In genomic region chr16:19010710-19011109, GRCm38 (mm10) we compare ENCODE assay signal across 24 mouse cellular contexts.
DNase-seq lines count a peak whose midpoint lies in the region; ATAC-seq and TF ChIP-seq lines count a peak whose summit lies in the region.
"Had no signal": no experiment of that assay in that cellular context is flagged by ENCODE, and none has a peak within 500 bp of the region (broad histone marks: within the 10 kb centered on the region; RNA-seq: fewer than 3 reads in every experiment).

No protein-coding gene starts in this region.

- in situ Hi-C loops in CH12.LX (cut with MboI; ENCODE audit: low pct_ligation_motif_present, low pct_unique_long_range_greater_than_20kb, low sequenced_read_pairs): no loop called here

- peak; percentile 89 for TF ChIP-seq EP300 in CH12.LX (IDR thresholded peaks at IDR 0.05; ENCODE audit: low read length)

- no peak for ATAC-seq in midbrain, embryonic 16.5 days
- ATAC-seq: CD4-positive, CD25-positive, alpha-beta regulatory T cell, adult 4 months; forebrain, embryonic 14.5 days; forebrain, embryonic 16.5 days had no signal

- no peak overlapping the region for H3K4me2 ChIP-seq in CH12.LX (ENCODE audit: insufficient read depth, low read depth, poor library complexity, severe bottlenecking)
- H3K4me2 ChIP-seq in midbrain, embryonic 16.5 days (ENCODE audit: low read length): no peak overlapping the region
- H3K4me2 ChIP-seq: embryonic facial prominence, embryonic 13.5 days; embryonic facial prominence, embryonic 15.5 days; forebrain, embryonic 12.5 days had no signal

- H3K9ac ChIP-seq in CH12.LX (ENCODE audit: insufficient read depth, low read depth): peak overlapping the region; percentile 76
- no peak overlapping the region for H3K9ac ChIP-seq in midbrain, embryonic 16.5 days (ENCODE audit: low read depth, low read length)
- H3K9ac ChIP-seq: embryonic facial prominence, embryonic 13.5 days; embryonic facial prominence, embryonic 15.5 days; forebrain, embryonic 12.5 days had no signal

- no peak for TF ChIP-seq CTCF in spleen, adult 2 months (IDR thresholded peaks at IDR 0.05; ENCODE audit: extremely low read depth, insufficient read depth, insufficient read length, insufficient replicate concordance)
- TF ChIP-seq CTCF in CH12.LX (conservative IDR thresholded peaks at IDR 0.05 in 1 of 2, IDR thresholded peaks at IDR 0.05 in 1 of 2; ENCODE audit: low read depth in 2 of 2, low read length in 2 of 2): no peak

- no peak for DNase-seq in spleen, adult 2 months (ENCODE audit: low read depth in 1 of 2, low spot score in 2 of 2)
- no peak for DNase-seq in spleen, postnatal 4 days (ENCODE audit: low spot score in 2 of 2)
- peak; percentile 87 for DNase-seq in A20 (ENCODE audit: low read depth, low spot score)
- DNase-seq in CH12.LX (ENCODE audit: extremely low read depth): peak; percentile 78
- no peak for DNase-seq in midbrain, embryonic 10.5 days (ENCODE audit: low spot score)
- DNase-seq: adrenal gland, adult 2 months; adrenal gland, postnatal 10 days; adrenal gland, postnatal 25 days; cerebellum, adult 11 months; cerebellum, adult 18-20 months; cerebellum, adult 8-10 months; cerebellum, adult 9-11 months; cerebellum, postnatal 14 days; cerebellum, postnatal 36 days; embryo, embryonic 11 days had no signal

- no peak for TF ChIP-seq RAD21 in CH12.LX (IDR thresholded peaks at IDR 0.05; ENCODE audit: low read depth, low read length)

- H3K36me3 ChIP-seq in spleen, adult 2 months (ENCODE audit: control insufficient read depth, insufficient read depth, low read length): no peaks in the 10 kb centered on the region
- peaks cover 0 to 63% of the 10 kb centered on the region in 2 experiments for H3K36me3 ChIP-seq in CH12.LX (replicated peaks in 1 of 2; ENCODE audit: control insufficient read depth in 1 of 2, insufficient read depth in 1 of 2, low read length in 1 of 2)
- no peaks in the 10 kb centered on the region for H3K36me3 ChIP-seq in midbrain, embryonic 16.5 days (ENCODE audit: control insufficient read depth, insufficient read depth, low read length)
- no peaks in the 10 kb centered on the region for H3K36me3 ChIP-seq in midbrain, embryonic 10.5 days
- H3K36me3 ChIP-seq: embryonic facial prominence, embryonic 13.5 days; embryonic facial prominence, embryonic 15.5 days; forebrain, embryonic 10.5 days; forebrain, embryonic 12.5 days had no signal

- peaks cover 12% of the 10 kb centered on the region for H3K4me1 ChIP-seq in spleen, adult 2 months (ENCODE audit: control insufficient read depth, insufficient read depth, insufficient read length)
- peaks cover 26 to 91% of the 10 kb centered on the region in 2 experiments for H3K4me1 ChIP-seq in CH12.LX (ENCODE audit: control insufficient read depth in 1 of 2, insufficient read depth in 2 of 2)
- no peaks in the 10 kb centered on the region for H3K4me1 ChIP-seq in midbrain, embryonic 16.5 days (ENCODE audit: control insufficient read depth, insufficient read depth, low read length)
- no peaks in the 10 kb centered on the region for H3K4me1 ChIP-seq in midbrain, embryonic 10.5 days
- H3K4me1 ChIP-seq: embryonic facial prominence, embryonic 13.5 days; embryonic facial prominence, embryonic 15.5 days; forebrain, embryonic 10.5 days; forebrain, embryonic 12.5 days had no signal

- peaks cover 8% of the 10 kb centered on the region; the same call in 1 of the 2 replicates for H3K79me2 ChIP-seq in CH12.LX (replicated peaks; ENCODE audit: control insufficient read depth, extremely low read depth, insufficient read depth, poor library complexity, severe bottlenecking)

- dilution Hi-C loops in CH12.LX (cut with MboI; ENCODE audit: extremely low pct_ligation_motif_present, extremely low pct_unique_long_range_greater_than_20kb, low sequenced_read_pairs): no loop called here

- peak overlapping the region; percentile 25; the same call in 1 of the 2 replicates for H3K27ac ChIP-seq in spleen, adult 2 months (ENCODE audit: insufficient read depth, low read length)
- peak overlapping the region; percentile 77 for H3K27ac ChIP-seq in CH12.LX (ENCODE audit: insufficient read depth, low read depth)
- H3K27ac ChIP-seq in midbrain, embryonic 16.5 days (ENCODE audit: low read length): no peak overlapping the region
- no peak overlapping the region for H3K27ac ChIP-seq in midbrain, embryonic 10.5 days (replicated peaks)
- H3K27ac ChIP-seq: embryonic facial prominence, embryonic 13.5 days; embryonic facial prominence, embryonic 15.5 days; forebrain, embryonic 10.5 days; forebrain, embryonic 12.5 days had no signal

- no peaks in the 10 kb centered on the region for H3K27me3 ChIP-seq in spleen, adult 2 months (ENCODE audit: control insufficient read depth, insufficient read depth, low read length)
- no peaks in the 10 kb centered on the region for H3K27me3 ChIP-seq in CH12.LX (replicated peaks)
- no peaks in the 10 kb centered on the region for H3K27me3 ChIP-seq in midbrain, embryonic 16.5 days (ENCODE audit: control insufficient read depth, insufficient read depth, low read depth, low read length)
- no peaks in the 10 kb centered on the region for H3K27me3 ChIP-seq in midbrain, embryonic 10.5 days (ENCODE audit: low read depth, poor library complexity, severe bottlenecking)
- H3K27me3 ChIP-seq: embryonic facial prominence, embryonic 13.5 days; embryonic facial prominence, embryonic 15.5 days; forebrain, embryonic 12.5 days had no signal

- no peak for TF ChIP-seq POLR2A in spleen, adult 2 months (IDR thresholded peaks at IDR 0.05; ENCODE audit: low read depth, low read length)
- peak; percentile 38; the same call in 1 of the 2 replicates for TF ChIP-seq POLR2A in CH12.LX (IDR thresholded peaks at IDR 0.05; ENCODE audit: low read depth, low read length)

- no peaks in the 10 kb centered on the region for H3K9me3 ChIP-seq in CH12.LX (replicated peaks; ENCODE audit: low read length)
- H3K9me3 ChIP-seq in midbrain, embryonic 16.5 days (replicated peaks; ENCODE audit: control insufficient read depth, low read length, poor library complexity, severe bottlenecking): no peaks in the 10 kb centered on the region
- H3K9me3 ChIP-seq in midbrain, embryonic 10.5 days (replicated peaks): no peaks in the 10 kb centered on the region
- H3K9me3 ChIP-seq: embryonic facial prominence, embryonic 13.5 days; embryonic facial prominence, embryonic 15.5 days; forebrain, embryonic 10.5 days; forebrain, embryonic 12.5 days had no signal

- 28% methylated on average over 2 of the region's 2 CpGs for WGBS in spleen, adult 2 months
- WGBS in midbrain, embryonic 16.5 days: 85% methylated on average over 2 of the region's 2 CpGs
- 79% methylated on average over 2 of the region's 2 CpGs for WGBS in midbrain, embryonic 10.5 days

- H3K4me3 ChIP-seq in spleen, adult 2 months (ENCODE audit: extremely low read depth, insufficient read depth, insufficient read length): no peak overlapping the region
- H3K4me3 ChIP-seq in CH12.LX (replicated peaks in 1 of 3; ENCODE audit: low read depth in 2 of 3, low read length in 2 of 3, poor library complexity in 1 of 3): no peak overlapping the region
- H3K4me3 ChIP-seq in midbrain, embryonic 16.5 days (ENCODE audit: low read depth, low read length): no peak overlapping the region
- H3K4me3 ChIP-seq in midbrain, embryonic 10.5 days: no peak overlapping the region
- H3K4me3 ChIP-seq: embryonic facial prominence, embryonic 13.5 days; embryonic facial prominence, embryonic 15.5 days; erythroblast, embryonic 14.5 days; forebrain, embryonic 10.5 days; forebrain, embryonic 12.5 days had no signal

TF ChIP-seq in CH12.LX, 34 proteins besides CTCF, POLR2A, EP300 and RAD21 (continues in another document):
- peak; percentile 34; the same call in 1 of the 2 replicates for TF ChIP-seq MAX (IDR thresholded peaks at IDR 0.05; ENCODE audit: low read length)
- TF ChIP-seq JUN (IDR thresholded peaks at IDR 0.05; ENCODE audit: insufficient read depth, low read depth, low read length): peak; percentile 41
- TF ChIP-seq NRF1 (IDR thresholded peaks at IDR 0.05; ENCODE audit: low read depth, low read length): no peak
- no peak for TF ChIP-seq PAX5 (IDR thresholded peaks at IDR 0.05; ENCODE audit: low read length)
- TF ChIP-seq POLR2AphosphoS2 (IDR thresholded peaks at IDR 0.05; ENCODE audit: low read depth, low read length): peak; percentile 57; the same call in 1 of the 2 replicates
- TF ChIP-seq TCF12 (IDR thresholded peaks at IDR 0.05; ENCODE audit: low read depth, low read length): peak; percentile 82
- no peak for TF ChIP-seq MAZ (IDR thresholded peaks at IDR 0.05; ENCODE audit: low read depth, low read length)
- peak; percentile 73 for TF ChIP-seq JUND (conservative IDR thresholded peaks at IDR 0.05; ENCODE audit: low read depth, low read length)
- no peak; the same call in 1 of the 2 replicates for TF ChIP-seq RCOR1 (conservative IDR thresholded peaks at IDR 0.05; ENCODE audit: low read depth, low read length)
- peak; percentile 82 for TF ChIP-seq CHD1 (IDR thresholded peaks at IDR 0.05; ENCODE audit: low read depth, low read length)
- peak; percentile 78 for TF ChIP-seq BHLHE40 (IDR thresholded peaks at IDR 0.05; ENCODE audit: low read depth, low read length)
- no peak for TF ChIP-seq ELF1 (IDR thresholded peaks at IDR 0.05; ENCODE audit: low read depth, low read length)
- TF ChIP-seq ZMIZ1 (IDR thresholded peaks at IDR 0.05; ENCODE audit: low read depth, low read length): 0 out of 2 replicates have a peak, but pooled peaks have one; percentile 58
- peak; percentile 78 for TF ChIP-seq IRF4 (IDR thresholded peaks at IDR 0.05; ENCODE audit: low read depth, low read length)
- TF ChIP-seq MXI1 (IDR thresholded peaks at IDR 0.05; ENCODE audit: low read depth, low read length): no peak
- peak; percentile 47; the same call in 1 of the 2 replicates for TF ChIP-seq ZNF384 (IDR thresholded peaks at IDR 0.05; ENCODE audit: low read depth, low read length)
- TF ChIP-seq TBP (conservative IDR thresholded peaks at IDR 0.05; ENCODE audit: low read depth, low read length): peak; percentile 85
- 0 out of 2 replicates have a peak, but pooled peaks have one; percentile 64 for TF ChIP-seq KAT2A (IDR thresholded peaks at IDR 0.05; ENCODE audit: insufficient replicate concordance, low read length)
- no peak for TF ChIP-seq USF2 (conservative IDR thresholded peaks at IDR 0.05; ENCODE audit: low read depth, low read length)
- TF ChIP-seq MEF2A (IDR thresholded peaks at IDR 0.05; ENCODE audit: borderline replicate concordance, low read depth, low read length): peak; percentile 95
- no peak; the same call in 1 of the 2 replicates for TF ChIP-seq HCFC1 (IDR thresholded peaks at IDR 0.05; ENCODE audit: low read depth, low read length)
- TF ChIP-seq SIN3A (IDR thresholded peaks at IDR 0.05; ENCODE audit: low read length): peak; percentile 46; the same call in 1 of the 2 replicates
- TF ChIP-seq ZKSCAN1 (IDR thresholded peaks at IDR 0.05; ENCODE audit: borderline replicate concordance, low read depth, low read length): no peak
- TF ChIP-seq MYC (IDR thresholded peaks at IDR 0.05; ENCODE audit: low read depth, low read length): peak; percentile 68
- TF ChIP-seq UBTF (IDR thresholded peaks at IDR 0.05; ENCODE audit: low read depth, low read length): no peak
- TF ChIP-seq SMC3 (IDR thresholded peaks at IDR 0.05; ENCODE audit: low read depth, low read length): no peak

Comparison
In these comparisons a context has a peak if more than half of its experiments do, and no peak if none do; other contexts are left out.
1. DNase-seq: peak in A20 (single experiment) and CH12.LX (single experiment); none in spleen, adult 2 months (0 of 2), spleen, postnatal 4 days (0 of 2) and midbrain, embryonic 10.5 days (single experiment).
2. H3K27ac ChIP-seq: peak in spleen, adult 2 months (single experiment) and CH12.LX (single experiment); none in midbrain, embryonic 16.5 days (single experiment) and midbrain, embryonic 10.5 days (single experiment).